Mouse (Mus musculus): ENCODE results near the gene Chst15.
A peak's percentile ranks its signal among the peaks of the same experiment; 100 is the strongest.

Chst15 gene

GRCm38 (mm10) chr7:132260632-132261031, 56.4 kb downstream of the Chst15 start:
- no peak for DNase-seq

- DNase-seq, result no peak
Measured at GRCm38 (mm10) chr7:132258817-132259216, 58.2 kb downstream of the Chst15 start.

DNA sequence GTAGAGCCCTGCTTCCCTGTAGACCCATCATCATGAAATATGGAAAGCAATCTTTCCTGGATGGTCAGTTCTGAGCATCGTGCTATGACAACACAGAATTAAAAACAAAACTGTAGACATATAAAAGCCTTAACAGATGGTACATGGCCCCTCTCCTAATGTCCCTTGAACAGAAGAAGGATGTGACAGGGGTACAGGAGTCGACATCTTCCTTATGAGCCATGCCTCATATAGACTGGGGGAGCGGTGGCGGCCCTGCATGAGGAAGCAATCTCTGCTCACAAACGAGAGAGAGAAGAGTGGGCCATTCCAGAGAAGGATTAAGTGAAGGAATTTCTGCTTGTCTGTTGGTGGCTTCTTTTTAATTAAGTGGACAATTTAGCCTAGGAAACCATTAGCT, 58.8 kb downstream of the Chst15 start:
- DNase-seq, result no peak

- no peak for DNase-seq
Measured at GRCm38 (mm10) chr7:132253513-132253912, 63.5 kb downstream of the Chst15 start.

DNA sequence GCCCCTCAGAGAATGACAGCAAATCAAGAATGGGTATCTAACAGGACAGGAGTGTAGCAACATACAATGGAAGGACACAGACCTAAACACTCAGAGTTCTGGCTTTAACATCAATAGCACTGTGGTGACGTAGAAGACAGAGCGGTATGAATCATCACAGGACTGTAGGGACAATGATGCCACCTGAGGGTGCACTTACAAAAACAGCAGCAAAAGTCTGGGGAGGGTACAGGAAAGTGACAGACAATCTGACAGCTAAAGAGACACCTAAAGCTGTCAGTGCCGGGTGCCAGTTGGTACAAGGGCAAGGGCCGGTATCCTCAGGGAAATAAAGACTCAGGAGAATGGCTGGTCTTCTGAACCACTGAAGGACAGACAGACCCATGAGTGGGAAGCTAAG, 64.0 kb downstream of the Chst15 start:
- no peak for DNase-seq

DNA sequence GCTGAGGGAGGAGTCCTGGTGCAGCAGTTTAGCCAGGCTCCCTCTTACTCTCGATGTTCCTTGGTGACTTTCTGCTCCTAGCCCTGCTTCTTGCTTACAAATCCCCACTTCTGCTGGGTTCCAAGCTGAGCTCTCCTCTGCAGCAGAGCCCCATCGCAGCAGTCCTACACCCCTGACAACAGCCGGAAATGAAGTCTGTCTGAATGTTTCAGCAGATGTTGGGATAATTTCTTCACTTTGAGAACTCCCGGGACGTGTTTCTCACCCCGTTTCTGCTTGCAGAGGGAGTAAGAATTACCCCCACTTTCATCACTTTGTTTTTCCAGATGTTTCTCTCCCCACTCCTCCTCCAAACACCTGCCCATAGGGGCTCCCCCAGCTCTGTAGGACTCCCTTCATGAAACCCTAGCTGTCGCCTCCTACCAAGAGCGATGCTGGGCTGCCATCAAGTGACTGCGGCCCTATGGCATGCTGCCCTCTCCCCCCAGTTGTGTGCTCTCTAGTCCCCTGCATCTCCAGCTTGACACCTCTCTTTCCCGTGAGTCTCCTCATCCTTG, 67.4 kb downstream of the Chst15 start:
- DNase-seq, result no peak

DNA sequence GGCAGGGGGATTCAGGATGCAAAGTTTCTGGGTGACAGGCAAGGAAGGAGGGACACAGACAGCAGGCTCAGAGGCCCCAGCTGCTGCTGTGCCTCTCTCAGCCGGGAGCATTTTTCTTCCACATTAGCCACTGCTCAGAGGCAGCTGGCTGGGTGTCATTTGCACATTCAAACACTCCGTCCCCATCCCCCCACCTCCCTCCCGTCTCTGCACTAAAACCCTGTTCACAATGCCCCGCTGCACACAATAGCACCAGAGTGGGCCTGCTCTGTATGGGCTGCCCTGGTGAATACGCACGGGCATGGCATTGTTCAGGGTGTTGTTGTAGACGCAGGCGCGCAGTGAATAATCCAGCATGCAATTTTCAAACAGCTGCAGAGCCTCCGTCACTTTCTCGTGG, 69.5 kb downstream of the Chst15 start:
- DNase-seq, result no peak

GRCm38 (mm10) chr7:132247091-132247490, 69.9 kb downstream of the Chst15 start:
- DNase-seq, result no peak

- DNase-seq, result no peak
Measured at GRCm38 (mm10) chr7:132245730-132246129, 71.3 kb downstream of the Chst15 start.

- DNase-seq, result no peak
Measured at GRCm38 (mm10) chr7:132244637-132245036, 72.4 kb downstream of the Chst15 start.

- no peak for DNase-seq
Measured at GRCm38 (mm10) chr7:132243225-132243624, 73.8 kb downstream of the Chst15 start.

GRCm38 (mm10) chr7:132242617-132243141, 74.3 kb downstream of the Chst15 start:
- peak; percentile 53 to 58 for DNase-seq

DNA sequence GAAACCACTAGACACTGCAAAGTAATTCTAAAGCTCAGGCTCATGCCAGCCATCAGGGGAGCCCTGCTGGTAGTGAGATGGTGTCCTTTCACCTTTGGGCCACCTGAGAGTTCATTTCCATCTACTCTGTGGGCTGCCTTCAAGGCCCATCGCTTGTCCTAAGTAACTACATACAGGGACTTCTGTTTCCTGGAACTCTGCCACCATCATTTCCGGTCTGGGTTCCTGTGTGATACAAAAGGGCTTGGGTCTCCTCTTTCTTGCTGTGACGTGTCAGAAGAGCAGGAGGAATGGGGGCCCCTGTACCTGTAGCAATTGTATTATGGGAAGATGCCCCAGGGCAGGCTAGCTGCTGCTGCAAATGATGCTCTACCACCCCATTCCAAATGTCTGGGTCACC, 78.1 kb downstream of the Chst15 start:
- DNase-seq, result no peak

DNA sequence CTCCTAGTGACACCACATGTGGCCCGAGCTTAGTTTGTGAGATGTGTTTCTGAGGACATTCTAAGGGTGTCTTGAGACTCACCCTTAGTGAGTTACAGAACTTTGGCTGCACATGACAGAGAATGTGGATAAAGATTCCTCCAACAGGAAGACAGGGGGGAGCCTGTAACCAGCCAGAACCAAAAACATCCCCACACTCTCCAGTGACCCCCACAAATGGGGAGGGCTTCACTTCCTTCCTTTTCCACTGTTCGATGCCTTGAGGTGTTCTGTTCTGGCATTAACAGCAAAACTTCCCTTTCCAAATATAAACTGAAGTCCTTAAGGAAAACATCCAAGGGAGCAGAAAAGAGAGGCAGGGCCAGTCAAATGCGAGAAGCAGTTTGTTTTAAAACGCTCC, 79.8 kb downstream of the Chst15 start:
- DNase-seq, result no peak

GRCm38 (mm10) chr7:132236789-132237188, 80.2 kb downstream of the Chst15 start:
- DNase-seq, result no peak

- DNase-seq, result no peak
Measured at GRCm38 (mm10) chr7:132234250-132234649, 82.8 kb downstream of the Chst15 start.

GRCm38 (mm10) chr7:132233732-132234131, 83.3 kb downstream of the Chst15 start:
- DNase-seq, result no peak

GRCm38 (mm10) chr7:132232937-132233336, 84.1 kb downstream of the Chst15 start:
- no peak for DNase-seq

DNA sequence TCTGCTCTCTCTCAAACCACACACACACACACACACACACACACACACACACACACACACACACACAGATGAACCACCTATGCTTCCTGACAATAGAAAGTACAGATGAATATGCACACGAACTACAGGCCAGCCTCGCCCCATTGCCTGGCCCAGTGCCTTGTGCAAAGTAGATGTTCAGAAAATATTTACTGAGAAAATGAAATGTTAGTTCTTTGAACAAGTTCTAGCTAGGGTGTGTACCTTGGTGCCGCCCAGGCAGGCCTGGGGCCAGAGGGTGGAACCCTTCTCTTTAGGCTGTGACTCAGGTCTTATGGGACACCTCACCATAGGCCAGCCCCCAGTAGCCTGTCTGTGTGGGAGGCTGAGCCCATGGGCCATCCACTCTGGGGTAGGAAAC, 85.6 kb downstream of the Chst15 start:
- DNase-seq, result no peak

DNA sequence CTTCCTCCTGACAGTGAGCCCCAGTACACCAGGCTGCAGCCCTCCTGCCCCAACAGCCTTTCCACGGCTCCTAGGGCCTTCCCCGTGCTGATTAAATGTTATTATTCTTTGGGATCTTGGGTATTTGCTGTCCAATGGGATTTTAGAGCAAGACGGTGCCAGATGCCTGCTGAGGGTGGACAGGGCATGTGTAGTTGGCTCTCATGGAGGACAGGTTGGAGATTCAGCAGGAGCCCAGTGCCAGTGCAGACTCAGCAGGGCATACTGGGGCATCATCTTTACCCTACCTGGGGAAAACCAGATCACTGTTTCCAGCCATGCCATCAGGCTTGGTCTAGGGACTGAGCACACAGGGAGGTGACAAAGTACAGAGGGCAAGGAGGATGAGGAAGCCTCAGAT, 86.1 kb downstream of the Chst15 start:
- no peak for DNase-seq

- DNase-seq, result no peak
Measured at GRCm38 (mm10) chr7:132227075-132227640, 89.9 kb downstream of the Chst15 start.

- DNase-seq, result peak; percentile 83 to 84
Measured at GRCm38 (mm10) chr7:132226379-132227074, 90.5 kb downstream of the Chst15 start.

DNA sequence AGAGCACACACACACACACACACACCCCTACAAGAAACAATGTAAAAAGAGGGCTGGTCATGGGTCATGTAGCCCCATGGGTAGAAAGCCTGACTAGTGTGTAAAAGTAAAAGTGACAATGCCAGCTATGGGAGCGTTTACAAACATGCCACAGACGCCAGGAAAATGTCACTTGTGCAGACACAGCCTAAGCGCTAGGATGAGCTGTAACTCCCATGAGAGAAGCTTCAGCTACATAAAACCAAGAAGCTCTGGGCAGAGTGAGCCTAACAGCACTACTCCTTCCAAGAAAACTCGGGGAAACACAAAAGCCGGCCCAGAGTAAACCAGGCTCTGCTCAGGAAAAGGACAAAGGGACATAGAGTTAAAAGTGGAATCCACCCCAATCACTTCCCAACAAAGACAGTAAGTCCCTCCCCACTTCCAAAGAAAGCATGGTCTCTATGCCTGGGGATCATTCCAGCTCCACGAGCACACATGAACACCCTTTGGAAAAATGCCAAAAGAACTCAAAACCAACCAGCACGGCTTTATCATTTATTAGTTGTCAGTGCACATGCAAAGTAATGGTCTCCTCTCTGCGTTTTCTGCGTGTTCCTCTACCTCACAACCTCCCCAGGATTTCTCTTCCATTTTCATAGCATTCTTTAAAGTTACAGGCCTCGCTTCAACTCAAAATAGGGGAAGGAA, 93.4 kb downstream of the Chst15 start:
- DNase-seq, result no peak

GRCm38 (mm10) chr7:132214031-132214430, 103.0 kb downstream of the Chst15 start:
- DNase-seq, result no peak

All from B cell, adult 2 months (primary cell).